Mouse (Mus musculus) spleen, postnatal 14 days (tissue): Measurements from ENCODE around the gene Cfap73.
A peak's percentile ranks its signal among the peaks of the same experiment; 100 is the strongest.

Experiments used
- DNase-seq, 2 experiments: peaks; one replicate each; pipeline ENCODE4 v3.0.0; 2021 to 2022; ENCODE audit warnings: low spot score in 2 of 2

Cfap73 gene

GRCm38 (mm10) chr5:120647814-120648491 is 13.9 kb upstream of the Cfap73 start:
- DNase-seq, result no peak

- no peak for DNase-seq
Observed at GRCm38 (mm10) chr5:120647361-120647760, 13.3 kb upstream of the Cfap73 start.

DNA sequence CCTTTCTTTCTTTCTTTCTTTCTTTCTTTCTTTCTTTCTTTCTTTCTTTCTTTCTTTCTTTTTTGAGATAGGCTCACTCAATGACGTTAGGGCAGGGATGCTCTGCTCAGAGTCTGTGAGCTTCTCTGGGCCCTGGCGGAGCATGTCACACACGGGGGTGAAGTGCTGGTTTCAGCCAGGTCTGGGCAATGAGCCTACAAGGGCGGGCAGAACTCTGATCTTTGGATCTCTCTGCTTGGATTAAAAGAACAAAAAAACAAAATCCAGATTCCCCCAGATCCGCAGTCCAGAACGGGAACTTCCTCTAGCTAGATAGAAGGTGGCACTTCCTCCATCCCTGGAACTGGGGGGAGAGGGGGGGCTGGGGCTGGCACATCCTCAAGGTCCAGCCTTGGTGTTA is 11.8 kb upstream of the Cfap73 start:
- no peak for DNase-seq

DNA sequence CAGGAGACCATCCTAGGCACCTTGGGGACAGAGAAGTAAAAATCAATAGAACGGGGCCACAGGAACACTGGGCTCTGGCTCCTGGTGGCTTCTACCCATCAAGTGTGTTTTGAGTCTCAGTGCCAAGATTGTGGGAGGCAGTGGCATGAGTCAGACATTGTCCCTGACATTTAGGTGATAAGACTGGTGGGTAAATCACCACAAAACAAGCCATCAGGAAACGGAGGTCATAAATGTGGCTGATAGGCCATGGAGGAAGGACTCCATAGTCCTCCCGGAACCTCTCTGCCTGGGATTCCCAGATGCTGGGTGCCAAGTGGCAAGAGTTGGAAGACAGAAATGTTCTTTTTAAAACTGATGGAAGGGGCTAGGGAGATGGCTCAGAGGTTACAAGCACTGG is 10.2 kb upstream of the Cfap73 start:
- DNase-seq, result no peak

- no peak for DNase-seq
Observed at GRCm38 (mm10) chr5:120643365-120644085, 9.5 kb upstream of the Cfap73 start.

DNA sequence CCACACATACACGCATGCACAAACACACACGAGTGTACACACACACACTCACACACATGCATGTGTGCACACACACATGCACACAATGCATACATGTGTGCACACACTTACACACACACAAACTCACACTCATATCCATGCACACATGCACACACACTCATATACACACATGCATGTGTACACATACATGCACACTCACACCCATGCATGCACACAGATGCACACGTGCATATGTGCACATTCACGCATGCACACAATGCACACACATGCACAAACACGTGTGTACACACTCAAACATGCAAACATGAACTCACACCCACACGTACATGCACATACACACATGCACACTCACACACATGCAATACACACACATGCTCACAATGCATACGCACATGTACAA is 6.1 kb upstream of the Cfap73 start:
- DNase-seq, result no peak

GRCm38 (mm10) chr5:120635633-120636032 is 1.6 kb upstream of the Cfap73 start:
- no peak for DNase-seq

DNA sequence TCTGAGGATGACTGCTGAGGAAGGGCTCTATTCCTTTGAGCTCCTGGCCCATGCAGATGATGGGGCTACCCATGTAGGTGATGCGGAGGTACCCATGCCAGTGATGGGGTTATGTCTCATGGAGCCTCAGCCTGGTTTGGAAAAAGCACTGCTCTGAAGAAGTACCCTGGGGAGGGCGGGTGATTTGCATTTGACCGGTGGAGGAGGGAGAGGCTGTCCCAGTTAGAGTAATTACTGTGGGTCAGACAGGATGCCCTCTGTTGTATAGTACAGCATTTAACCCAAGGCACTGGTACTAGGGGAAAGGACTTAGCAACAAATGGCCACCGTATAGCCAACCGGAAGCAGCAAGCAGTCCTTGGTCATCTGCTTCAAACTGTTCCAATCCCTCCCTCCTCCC is 825 bp upstream of the Cfap73 start:
- no peak for DNase-seq

GRCm38 (mm10) chr5:120631892-120632291 is 2.1 kb downstream of the Cfap73 start:
- DNase-seq, result no peak

DNA sequence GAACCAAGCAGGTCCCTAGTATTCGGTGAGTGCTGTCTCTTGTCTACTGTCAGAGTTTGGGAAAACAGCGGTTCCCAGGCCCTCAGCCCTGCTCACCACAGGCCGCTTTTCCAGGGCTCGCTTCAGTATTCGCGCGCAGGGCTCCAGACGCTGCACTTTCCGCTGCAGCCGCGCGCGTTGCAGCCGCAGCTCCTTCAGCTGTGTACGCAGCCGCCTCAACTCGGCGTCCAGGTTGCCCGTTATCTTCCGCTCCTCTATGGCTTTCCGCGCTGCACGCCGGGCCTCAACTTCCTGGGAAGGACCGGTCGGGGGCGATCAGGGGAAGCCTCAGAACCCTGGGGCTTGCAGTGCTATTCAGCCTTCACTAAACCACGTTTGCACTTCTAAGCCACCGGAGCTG is 2.9 kb downstream of the Cfap73 start:
- DNase-seq, result no peak

GRCm38 (mm10) chr5:120628624-120629023 is 5.4 kb downstream of the Cfap73 start:
- no peak for DNase-seq

DNA sequence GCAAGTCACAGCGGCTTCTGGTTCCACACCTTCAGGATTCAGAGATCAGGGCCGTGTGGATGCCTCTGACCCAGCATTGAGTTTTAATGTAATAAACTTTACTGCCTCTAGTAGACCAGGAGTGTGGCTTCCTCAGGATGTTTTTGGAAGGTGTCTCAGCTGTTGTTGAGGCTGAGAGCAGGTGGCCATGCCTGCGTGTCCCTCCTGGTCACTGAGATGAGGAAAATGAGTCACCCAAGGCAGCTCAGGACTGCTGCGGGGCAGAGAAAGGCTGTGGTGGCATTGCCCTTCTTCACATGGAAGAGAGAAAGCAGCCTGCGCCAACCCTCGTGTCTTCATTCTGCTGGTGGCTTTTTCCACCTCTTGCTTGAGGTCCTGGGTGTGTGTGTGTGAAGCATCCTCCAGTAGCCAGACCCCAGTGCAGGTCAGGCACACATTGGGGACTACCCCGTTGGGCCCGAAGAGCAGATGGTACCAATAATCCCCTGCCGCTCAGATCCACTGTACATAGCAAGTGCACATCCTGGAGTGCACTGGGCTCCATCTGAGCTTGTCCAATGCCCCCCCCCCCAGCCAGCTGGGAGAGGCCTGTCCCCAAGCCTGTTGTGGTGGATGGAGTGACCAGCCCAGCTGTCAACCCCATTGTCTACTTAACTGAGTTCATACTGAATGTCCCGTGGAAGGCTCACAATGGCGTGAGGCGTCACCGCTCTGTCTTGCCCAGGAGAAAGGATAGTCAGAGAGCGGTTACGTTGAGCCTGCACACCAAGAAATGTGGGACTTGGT is 6.3 kb downstream of the Cfap73 start:
- no peak for DNase-seq

GRCm38 (mm10) chr5:120626399-120626798 is 7.6 kb downstream of the Cfap73 start:
- DNase-seq, result no peak

DNA sequence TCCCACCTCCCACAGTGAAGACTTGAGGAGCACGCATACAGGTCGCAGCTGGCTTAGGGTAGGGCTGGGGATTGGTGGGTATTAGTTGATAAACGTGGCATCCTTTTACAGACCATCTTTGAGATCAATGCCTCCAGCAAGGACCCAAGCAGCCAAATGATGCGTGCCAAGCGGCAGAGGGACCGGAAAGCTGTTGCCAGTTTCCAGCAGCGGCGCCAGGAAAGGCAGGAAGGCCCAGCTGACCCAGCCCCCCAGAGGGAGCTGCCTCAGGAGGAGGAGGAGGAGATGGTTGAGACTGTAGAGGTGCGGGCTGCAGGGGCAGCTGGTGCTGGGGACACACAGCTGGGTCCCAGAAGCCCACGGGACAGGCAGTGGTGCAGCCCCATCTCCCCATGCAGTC is 9.6 kb downstream of the Cfap73 start:
- DNase-seq, result no peak

- no peak for DNase-seq
Observed at GRCm38 (mm10) chr5:120622198-120622851, 11.7 kb downstream of the Cfap73 start.

DNA sequence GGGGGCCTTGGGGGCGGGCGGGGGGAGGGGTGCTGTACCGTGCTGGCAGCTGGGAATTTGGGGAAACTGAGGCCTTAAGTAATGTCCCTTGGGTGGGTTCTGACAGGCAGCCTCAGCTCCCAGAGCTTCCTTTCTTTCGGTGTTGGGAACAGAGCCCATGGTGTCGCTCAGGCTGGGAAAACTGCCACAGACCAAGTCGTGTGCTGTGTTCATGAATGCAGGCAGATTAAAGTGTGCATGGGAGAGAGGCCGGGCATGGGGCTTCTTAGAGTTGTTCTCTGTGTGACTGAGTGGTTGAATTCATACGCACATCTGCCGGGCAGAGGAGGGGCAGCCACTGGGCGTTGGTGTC is 12.2 kb downstream of the Cfap73 start:
- no peak for DNase-seq

DNA sequence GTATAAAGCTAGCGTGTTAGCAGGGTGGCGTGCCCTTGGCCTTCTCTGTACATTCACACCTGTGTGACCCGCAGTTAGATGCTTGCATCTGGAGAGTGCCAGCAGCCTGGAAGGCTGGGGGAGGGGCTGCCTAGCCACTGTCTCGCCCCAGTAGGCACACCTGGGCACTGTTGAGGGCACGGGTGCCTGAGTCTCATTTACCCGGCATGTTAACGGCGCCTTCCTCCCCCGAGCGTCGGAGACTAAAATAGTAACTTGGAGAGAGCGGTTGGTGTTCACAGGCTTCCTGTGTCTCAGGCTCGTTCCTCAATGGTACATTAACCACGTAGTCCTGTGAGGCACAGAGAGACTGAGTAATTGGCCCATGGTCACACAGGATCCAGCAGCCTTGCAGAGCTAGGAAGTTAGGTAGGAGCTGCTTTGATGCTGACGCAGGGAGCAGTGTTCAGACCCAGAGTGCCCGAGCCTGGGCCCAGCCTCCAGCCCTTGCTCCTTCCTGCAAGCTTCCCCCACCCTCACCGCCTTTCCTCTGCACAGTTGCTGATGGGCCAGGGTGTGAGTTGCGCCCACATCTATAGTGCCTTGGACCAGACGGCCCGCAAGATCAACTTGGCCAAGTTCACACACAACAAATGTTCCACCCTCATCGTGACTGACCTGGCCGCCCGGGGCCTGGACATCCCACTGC is 12.8 kb downstream of the Cfap73 start:
- peak; percentile 44 to 47 for DNase-seq

DNA sequence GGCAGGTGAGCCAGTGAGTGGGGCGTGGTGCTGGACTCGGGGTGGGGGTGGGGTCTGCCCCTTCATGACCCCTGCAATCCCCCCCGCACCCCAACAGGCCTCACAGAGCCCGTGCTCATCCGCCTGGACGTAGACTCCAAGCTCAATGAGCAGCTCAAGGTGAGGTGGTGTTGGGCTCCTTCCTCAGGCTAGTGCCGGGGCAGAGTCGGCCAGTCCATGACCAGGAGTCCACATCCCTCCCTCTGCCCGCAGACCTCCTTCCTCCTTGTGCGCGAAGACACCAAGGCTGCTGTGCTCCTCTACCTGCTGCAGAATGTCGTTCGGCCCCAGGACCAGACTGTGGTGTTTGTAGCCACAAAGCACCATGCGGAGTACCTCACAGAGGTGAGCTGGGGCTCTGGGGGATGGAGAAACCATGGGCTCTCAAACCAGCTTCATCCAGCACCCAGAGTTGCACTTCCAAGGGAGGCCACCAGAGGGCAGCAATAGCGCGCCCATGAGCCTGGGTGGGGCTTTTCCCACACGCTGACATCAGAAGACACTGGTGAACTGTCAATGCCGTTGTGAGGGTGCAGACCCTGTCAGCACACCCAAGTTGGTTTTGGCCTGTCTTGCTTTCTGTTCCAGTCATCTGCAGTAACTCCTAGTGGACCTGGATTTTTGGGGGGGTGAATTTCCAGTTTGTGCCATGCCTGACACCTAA is 13.5 kb downstream of the Cfap73 start:
- peak; percentile 78 to 85 for DNase-seq

- peak; percentile 66 to 82 for DNase-seq
Observed at GRCm38 (mm10) chr5:120619201-120619600, 14.8 kb downstream of the Cfap73 start.

- no peak for DNase-seq
Observed at GRCm38 (mm10) chr5:120618778-120619177, 15.3 kb downstream of the Cfap73 start.

DNA sequence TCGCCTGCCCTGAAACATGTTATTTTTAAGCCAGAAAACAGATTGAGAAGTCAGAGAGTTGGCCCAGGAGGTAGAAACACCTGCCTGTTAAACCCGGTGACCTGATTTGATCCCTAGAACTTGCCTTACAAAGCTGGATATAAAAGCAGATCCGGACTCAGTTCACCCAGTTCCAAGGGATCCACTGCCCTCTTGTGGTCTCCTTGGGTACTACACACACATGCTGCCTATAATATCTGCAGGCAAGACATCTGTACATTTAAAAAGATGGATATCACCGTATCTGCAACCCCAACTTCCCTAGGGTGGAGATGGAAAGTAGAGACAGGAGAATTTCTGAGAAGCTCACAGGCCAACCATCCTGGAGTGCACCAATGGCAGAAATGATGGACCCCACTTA is 18.1 kb downstream of the Cfap73 start:
- peak in 1 of 2 experiments; percentile 49 for DNase-seq
